Mouse (Mus musculus): ENCODE measurements at regions not wholly inside any gene's neighbourhood (a gene's known extent, or its start where the extent isn't known, plus 50 kb on each side); places are given as distances from the start of the nearest gene placed in this dataset.

- ATAC-seq (no peak), DNase-seq (ENCODE audit: low spot score) (no peak)
- H3K27ac ChIP-seq (ENCODE audit: low read depth, low read length), result no peak overlapping the region
- H3K4me3 ChIP-seq (ENCODE audit: low read depth, low read length), result no peak overlapping the region
- no peaks in the 10 kb centered on the region for H3K36me3 ChIP-seq (ENCODE audit: control insufficient read depth, insufficient read depth, low read length)
- H3K27me3 ChIP-seq (replicated peaks; ENCODE audit: control insufficient read depth, insufficient read depth, low read length), result no peaks in the 10 kb centered on the region
- 96% methylated on average over 1 of the region's 1 CpGs for WGBS
- H3K9me3 ChIP-seq (replicated peaks; ENCODE audit: control insufficient read depth, low read length), result no peaks in the 10 kb centered on the region
- H3K4me1 ChIP-seq (ENCODE audit: control insufficient read depth, insufficient read depth, low read length), result no peaks in the 10 kb centered on the region
- H3K4me2 ChIP-seq (ENCODE audit: low read length), result no peak overlapping the region
- H3K9ac ChIP-seq (ENCODE audit: low read length), result no peak overlapping the region
Observed at GRCm38 (mm10) chr12:11981743-11982142, 280.2 kb upstream of the Fam49a start.

DNA sequence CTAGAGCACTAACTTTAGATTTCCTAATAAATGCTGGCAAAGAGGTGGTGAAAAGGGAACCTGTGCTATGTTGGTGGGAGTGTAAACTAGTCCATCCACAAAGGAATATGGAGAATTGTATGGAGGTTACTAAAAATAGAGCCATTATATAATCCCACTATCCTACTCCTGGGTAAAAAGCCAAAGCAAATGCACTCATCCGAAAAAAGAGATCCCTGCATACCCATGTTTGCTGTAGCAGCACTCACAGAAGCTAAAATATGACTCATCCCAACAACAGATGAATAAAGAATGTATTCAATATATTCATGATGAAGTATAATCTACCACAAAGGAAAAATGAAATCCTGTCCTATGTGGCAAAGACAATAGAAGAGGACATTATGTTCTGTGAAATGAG, 268.4 kb upstream of the Fam49a start:
- H3K4me1 ChIP-seq (ENCODE audit: control insufficient read depth, insufficient read depth, low read length), result no peaks in the 10 kb centered on the region
- DNase-seq (ENCODE audit: low spot score) (no peak), ATAC-seq (no peak)
- no peak overlapping the region for H3K9ac ChIP-seq (ENCODE audit: low read length)
- 87% methylated on average over 1 of the region's 1 CpGs for WGBS
- no peaks in the 10 kb centered on the region for H3K36me3 ChIP-seq (ENCODE audit: control insufficient read depth, insufficient read depth, low read length)
- no peak overlapping the region for H3K4me2 ChIP-seq (ENCODE audit: low read length)
- no peak overlapping the region for H3K27ac ChIP-seq (ENCODE audit: low read depth, low read length)
- H3K9me3 ChIP-seq (replicated peaks; ENCODE audit: control insufficient read depth, low read length), result no peaks in the 10 kb centered on the region
- no peaks in the 10 kb centered on the region for H3K27me3 ChIP-seq (replicated peaks; ENCODE audit: control insufficient read depth, insufficient read depth, low read length)
- H3K4me3 ChIP-seq (ENCODE audit: low read depth, low read length), result no peak overlapping the region

DNA sequence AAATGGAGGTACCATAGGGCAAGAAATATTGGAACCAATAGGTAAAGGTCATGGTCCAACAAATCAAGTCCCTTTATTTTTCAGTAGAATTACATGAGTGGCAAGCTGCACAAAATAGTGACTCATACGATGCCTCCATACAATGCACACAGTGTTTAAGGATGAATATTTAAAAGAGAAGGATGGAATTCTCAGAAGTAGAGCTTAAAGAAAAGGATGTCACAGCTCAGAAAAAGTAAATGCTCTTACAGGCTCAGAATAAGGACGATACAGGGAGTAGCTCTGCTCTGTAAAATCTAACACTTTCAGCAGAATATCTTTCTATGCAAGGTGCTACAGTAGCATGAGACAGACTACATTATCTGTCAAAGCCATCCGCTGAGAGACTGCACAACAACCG, 262.7 kb upstream of the Fam49a start:
- no peak overlapping the region for H3K9ac ChIP-seq (ENCODE audit: low read length)
- no peaks in the 10 kb centered on the region for H3K4me1 ChIP-seq (ENCODE audit: control insufficient read depth, insufficient read depth, low read length)
- H3K4me2 ChIP-seq (ENCODE audit: low read length), result no peak overlapping the region
- no peak for DNase-seq (ENCODE audit: low spot score)
- H3K36me3 ChIP-seq (ENCODE audit: control insufficient read depth, insufficient read depth, low read length), result no peaks in the 10 kb centered on the region
- WGBS, result 85% methylated on average over 4 of the region's 4 CpGs
- no peak overlapping the region for H3K27ac ChIP-seq (ENCODE audit: low read depth, low read length)
- ATAC-seq, result no peak
- no peak overlapping the region for H3K4me3 ChIP-seq (ENCODE audit: low read depth, low read length)
- no peaks in the 10 kb centered on the region for H3K9me3 ChIP-seq (replicated peaks; ENCODE audit: control insufficient read depth, low read length)
- H3K27me3 ChIP-seq (replicated peaks; ENCODE audit: control insufficient read depth, insufficient read depth, low read length), result no peaks in the 10 kb centered on the region

- Histone ChIP-seq H3K9me3 (replicated peaks; ENCODE audit: control insufficient read depth, low read length) (no peaks in the 10 kb centered on the region), H3K27ac (ENCODE audit: low read depth, low read length) (no peak overlapping the region), H3K4me1 (ENCODE audit: control insufficient read depth, insufficient read depth, low read length) (no peaks in the 10 kb centered on the region), H3K36me3 (ENCODE audit: control insufficient read depth, insufficient read depth, low read length) (no peaks in the 10 kb centered on the region), H3K9ac (ENCODE audit: low read length) (no peak overlapping the region), H3K4me2 (ENCODE audit: low read length) (no peak overlapping the region), H3K27me3 (replicated peaks; ENCODE audit: control insufficient read depth, insufficient read depth, low read length) (no peaks in the 10 kb centered on the region), H3K4me3 (ENCODE audit: low read depth, low read length) (no peak overlapping the region)
- no peak for ATAC-seq
- DNase-seq (ENCODE audit: low spot score), result no peak
- WGBS, result 15% methylated on average over 3 of the region's 3 CpGs
Observed at GRCm38 (mm10) chr12:12002414-12002813, 259.5 kb upstream of the Fam49a start.

DNA sequence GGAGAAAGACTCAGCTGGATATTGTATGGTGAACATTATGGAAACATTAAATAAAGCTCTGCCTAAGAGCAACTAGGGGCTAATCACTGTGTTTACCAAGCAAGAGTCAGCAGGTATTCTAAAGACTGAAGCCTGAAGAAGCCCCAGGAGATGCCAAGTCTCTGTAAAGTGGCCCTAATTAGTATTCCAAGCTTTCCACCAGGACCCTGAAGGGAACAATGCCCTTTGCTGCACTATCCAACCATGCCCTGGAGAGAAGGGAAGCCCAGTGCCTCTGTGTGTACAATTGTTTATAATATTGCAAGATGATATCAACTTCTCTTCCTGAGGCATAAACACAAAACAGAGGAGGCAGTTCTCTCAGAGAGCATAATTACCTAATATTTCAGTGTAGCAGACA, 251.3 kb upstream of the Fam49a start:
- Histone ChIP-seq H3K4me3 (ENCODE audit: low read depth, low read length) (no peak overlapping the region), H3K4me1 (ENCODE audit: control insufficient read depth, insufficient read depth, low read length) (no peaks in the 10 kb centered on the region), H3K27ac (ENCODE audit: low read depth, low read length) (no peak overlapping the region), H3K36me3 (ENCODE audit: control insufficient read depth, insufficient read depth, low read length) (no peaks in the 10 kb centered on the region), H3K9me3 (replicated peaks; ENCODE audit: control insufficient read depth, low read length) (no peaks in the 10 kb centered on the region), H3K4me2 (ENCODE audit: low read length) (no peak overlapping the region), H3K27me3 (replicated peaks; ENCODE audit: control insufficient read depth, insufficient read depth, low read length) (no peaks in the 10 kb centered on the region), H3K9ac (ENCODE audit: low read length) (no peak overlapping the region)
- ATAC-seq (no peak), DNase-seq (ENCODE audit: low spot score) (no peak)

GRCm38 (mm10) chr12:12023819-12024470, 238.0 kb upstream of the Fam49a start:
- WGBS, result 82% methylated on average over 6 of the region's 6 CpGs
- peak; percentile 8 for DNase-seq (ENCODE audit: low spot score)
- Histone ChIP-seq H3K4me3 (ENCODE audit: low read depth, low read length) (no peak overlapping the region), H3K4me1 (ENCODE audit: control insufficient read depth, insufficient read depth, low read length) (no peaks in the 10 kb centered on the region), H3K9me3 (replicated peaks; ENCODE audit: control insufficient read depth, low read length) (no peaks in the 10 kb centered on the region), H3K27me3 (replicated peaks; ENCODE audit: control insufficient read depth, insufficient read depth, low read length) (no peaks in the 10 kb centered on the region), H3K9ac (ENCODE audit: low read length) (no peak overlapping the region), H3K36me3 (ENCODE audit: control insufficient read depth, insufficient read depth, low read length) (no peaks in the 10 kb centered on the region), H3K4me2 (ENCODE audit: low read length) (no peak overlapping the region), H3K27ac (ENCODE audit: low read depth, low read length) (no peak overlapping the region)
- no peak for ATAC-seq

DNA sequence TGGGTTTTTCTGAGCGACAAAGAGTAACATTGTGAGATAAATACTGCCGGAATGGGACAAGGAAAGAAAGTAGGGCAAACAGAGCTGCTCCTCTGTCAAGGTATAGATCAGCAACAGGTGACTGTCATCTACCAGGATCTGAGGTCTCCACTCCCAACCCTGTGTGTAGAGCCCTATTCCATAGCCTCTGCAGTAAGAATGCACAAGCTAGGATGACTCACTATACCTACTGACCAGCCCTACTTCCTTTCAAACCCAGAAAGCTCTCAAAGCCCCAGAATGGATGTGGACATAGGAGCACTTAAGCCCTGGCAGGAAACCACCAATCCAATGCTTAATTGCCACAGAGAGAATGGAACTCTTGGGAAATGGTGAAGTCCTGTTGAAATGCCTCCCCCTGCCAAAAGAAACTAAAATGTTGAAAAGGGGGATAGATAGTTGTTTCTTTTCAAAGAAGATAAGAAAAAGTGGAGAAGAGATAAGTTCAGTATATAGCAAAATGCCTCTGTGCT, 231.8 kb upstream of the Fam49a start:
- Histone ChIP-seq H3K9me3 (replicated peaks; ENCODE audit: control insufficient read depth, low read length) (no peaks in the 10 kb centered on the region), H3K36me3 (ENCODE audit: control insufficient read depth, insufficient read depth, low read length) (no peaks in the 10 kb centered on the region), H3K27me3 (replicated peaks; ENCODE audit: control insufficient read depth, insufficient read depth, low read length) (no peaks in the 10 kb centered on the region), H3K27ac (ENCODE audit: low read depth, low read length) (no peak overlapping the region), H3K4me3 (ENCODE audit: low read depth, low read length) (no peak overlapping the region), H3K4me2 (ENCODE audit: low read length) (no peak overlapping the region), H3K9ac (ENCODE audit: low read length) (no peak overlapping the region), H3K4me1 (ENCODE audit: control insufficient read depth, insufficient read depth, low read length) (no peaks in the 10 kb centered on the region)
- WGBS, result 79% methylated on average over 2 of the region's 2 CpGs
- ATAC-seq (no peak), DNase-seq (ENCODE audit: low spot score) (no peak)

DNA sequence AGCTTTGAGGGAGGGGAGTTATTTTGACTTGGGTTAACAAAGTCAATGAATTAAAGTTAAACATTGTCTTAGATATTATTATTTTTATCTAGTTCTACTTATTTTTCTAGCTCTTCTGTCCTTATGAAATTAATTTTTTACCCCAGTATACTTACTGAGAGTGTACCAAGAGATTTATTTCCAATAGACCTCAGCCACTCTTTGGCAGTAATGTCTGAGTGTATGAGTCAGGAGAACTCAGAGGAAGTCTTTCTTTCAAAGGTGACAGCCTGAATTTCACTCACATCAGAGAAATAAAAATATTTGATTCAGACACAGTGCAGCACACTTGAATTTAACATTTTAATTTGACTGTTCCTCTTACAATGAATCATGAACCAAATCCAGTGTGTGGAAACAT, 227.4 kb upstream of the Fam49a start:
- Histone ChIP-seq H3K27ac (ENCODE audit: low read depth, low read length) (no peak overlapping the region), H3K4me3 (ENCODE audit: low read depth, low read length) (no peak overlapping the region), H3K9me3 (replicated peaks; ENCODE audit: control insufficient read depth, low read length) (no peaks in the 10 kb centered on the region), H3K9ac (ENCODE audit: low read length) (no peak overlapping the region), H3K4me2 (ENCODE audit: low read length) (no peak overlapping the region), H3K4me1 (ENCODE audit: control insufficient read depth, insufficient read depth, low read length) (no peaks in the 10 kb centered on the region), H3K36me3 (ENCODE audit: control insufficient read depth, insufficient read depth, low read length) (no peaks in the 10 kb centered on the region), H3K27me3 (replicated peaks; ENCODE audit: control insufficient read depth, insufficient read depth, low read length) (no peaks in the 10 kb centered on the region)
- ATAC-seq (no peak), DNase-seq (ENCODE audit: low spot score) (no peak)

DNA sequence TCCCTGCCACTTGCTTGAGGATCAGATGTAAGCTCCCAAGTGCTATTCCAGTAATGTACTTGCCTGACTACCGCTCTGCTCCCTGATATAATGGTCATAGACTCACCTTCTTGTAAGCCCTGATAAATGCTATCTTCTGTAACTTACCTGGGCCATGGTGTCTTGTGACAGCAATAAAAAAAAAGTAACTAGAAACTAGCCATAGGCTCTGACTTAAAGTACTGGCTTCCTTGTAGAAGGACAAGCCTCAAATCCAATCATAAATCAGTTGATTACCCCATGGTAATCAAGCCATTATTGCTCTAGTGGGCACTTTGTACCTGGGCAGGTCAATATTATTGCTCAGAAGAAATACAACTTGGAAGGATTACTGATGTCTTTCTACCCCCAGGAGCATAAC, 222.7 kb upstream of the Fam49a start:
- H3K9me3 ChIP-seq (replicated peaks; ENCODE audit: control insufficient read depth, low read length), result no peaks in the 10 kb centered on the region
- WGBS, result 97% methylated on average over 1 of the region's 1 CpGs
- no peak overlapping the region for H3K4me2 ChIP-seq (ENCODE audit: low read length)

More for the DNA sequence above, 222.7 kb upstream of the Fam49a start:
- ATAC-seq, result no peak
- H3K36me3 ChIP-seq (ENCODE audit: control insufficient read depth, insufficient read depth, low read length), result no peaks in the 10 kb centered on the region
- no peak overlapping the region for H3K27ac ChIP-seq (ENCODE audit: low read depth, low read length)
- H3K4me3 ChIP-seq (ENCODE audit: low read depth, low read length), result no peak overlapping the region
- DNase-seq (ENCODE audit: low spot score), result no peak
- H3K27me3 ChIP-seq (replicated peaks; ENCODE audit: control insufficient read depth, insufficient read depth, low read length), result no peaks in the 10 kb centered on the region
- H3K4me1 ChIP-seq (ENCODE audit: control insufficient read depth, insufficient read depth, low read length), result no peaks in the 10 kb centered on the region
- H3K9ac ChIP-seq (ENCODE audit: low read length), result no peak overlapping the region

All from forebrain, embryonic 14.5 days (tissue).